Mouse (Mus musculus) cortical plate, adult 2 months (tissue): ENCODE data around the gene Crx.

Experiments
- CTCF ChIP-seq: fragments of 200-500 bp; IDR thresholded peaks from 2 replicates; pipeline ENCODE4 v1.5.1; 2011; ENCODE audit warnings: mild to moderate bottlenecking, control low read depth, low read length; ENCODE audit not compliant: insufficient read depth; ENCODE audit errors: extremely low read depth
- POLR2A ChIP-seq: fragments of 200-500 bp; IDR thresholded peaks from 2 replicates; pipeline ENCODE4 v1.6.1; 2011; ENCODE audit warnings: mild to moderate bottlenecking, low read length, control low read depth; ENCODE audit not compliant: insufficient read depth; ENCODE audit errors: extremely low read depth

DNA sequence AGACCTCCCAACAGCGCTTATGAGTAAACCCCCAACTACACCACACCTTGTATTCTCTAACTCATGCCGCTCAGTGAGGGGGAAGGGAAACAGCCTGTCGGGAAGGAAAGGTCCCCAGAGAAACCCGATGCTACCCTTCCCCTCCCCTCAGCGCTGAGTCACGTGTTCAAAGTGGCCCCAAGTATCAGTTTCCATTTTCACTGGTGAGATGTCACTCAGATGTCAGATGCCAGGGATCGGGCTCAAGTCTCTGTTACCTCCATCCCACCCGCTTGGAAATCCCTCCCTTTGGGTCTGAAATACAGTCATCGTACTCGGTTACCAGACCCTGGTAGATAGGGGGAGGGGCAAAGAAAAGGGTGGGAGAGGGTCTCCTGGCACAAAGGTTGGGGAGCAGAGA lies 42.0 kb upstream of the Crx start:
- TF ChIP-seq CTCF, result no peak
- no peak for TF ChIP-seq POLR2A
